Mouse (Mus musculus): ENCODE results near the gene Ccdc65. TPM values are rescaled to one million over a fixed set of nuclear protein-coding genes. Genes with fewer than 3 reads are reported as not detected.

Gene Ccdc65
- polyA plus RNA-seq, 1 experiment from 2014 or later = 3.2 TPM

Other genes with a start within 250 kb of the Ccdc65 start
- gene OR5BS1P, start 238.3 kb upstream of the Ccdc65 start, polyA plus RNA-seq (2015; fragmentation: Nextera tagmentation; extraction: Ambion mirVana) = not detected in 2 replicates
- not detected in 2 replicates for gene Lalba, start 225.5 kb upstream of the Ccdc65 start, polyA plus RNA-seq (2015; fragmentation: Nextera tagmentation; extraction: Ambion mirVana)
- not detected in 2 replicates for gene Olfr279, start 215.8 kb upstream of the Ccdc65 start, polyA plus RNA-seq (2015; fragmentation: Nextera tagmentation; extraction: Ambion mirVana)
- gene Kansl2, start 173.9 kb upstream of the Ccdc65 start, polyA plus RNA-seq (2015; fragmentation: Nextera tagmentation; extraction: Ambion mirVana) = 149 and 152 TPM in 2 replicates
- gene Ccnt1, start 137.3 kb upstream of the Ccdc65 start, polyA plus RNA-seq (2015; fragmentation: Nextera tagmentation; extraction: Ambion mirVana) = 72.7 and 75.1 TPM in 2 replicates
- gene 4930415O20Rik, start 137.2 kb upstream of the Ccdc65 start, polyA plus RNA-seq (2015; fragmentation: Nextera tagmentation; extraction: Ambion mirVana) = 0.67 TPM in 1 of 2 replicates, not detected in the other
- 10.6 and 13.0 TPM in 2 replicates for gene Adcy6, start 98.1 kb upstream of the Ccdc65 start, polyA plus RNA-seq (2015; fragmentation: Nextera tagmentation; extraction: Ambion mirVana)
- 139 and 157 TPM in 2 replicates for gene Cacnb3, start 77.4 kb upstream of the Ccdc65 start, polyA plus RNA-seq (2015; fragmentation: Nextera tagmentation; extraction: Ambion mirVana)
- 28.6 and 29.5 TPM in 2 replicates for gene Ddx23, start 45.3 kb upstream of the Ccdc65 start, polyA plus RNA-seq (2015; fragmentation: Nextera tagmentation; extraction: Ambion mirVana)
- gene Rnd1, start 30.7 kb upstream of the Ccdc65 start, polyA plus RNA-seq (2015; fragmentation: Nextera tagmentation; extraction: Ambion mirVana) = 10.2 and 12.7 TPM in 2 replicates
- gene Fkbp11, start 20.0 kb downstream of the Ccdc65 start, polyA plus RNA-seq (2015; fragmentation: Nextera tagmentation; extraction: Ambion mirVana) = 3.5 and 4.1 TPM in 2 replicates
- 57.5 and 66.0 TPM in 2 replicates for gene Arf3, start 55.0 kb downstream of the Ccdc65 start, polyA plus RNA-seq (2015; fragmentation: Nextera tagmentation; extraction: Ambion mirVana)
- gene Wnt10b, start 69.9 kb downstream of the Ccdc65 start, polyA plus RNA-seq (2015; fragmentation: Nextera tagmentation; extraction: Ambion mirVana) = 0.24 TPM in 1 of 2 replicates, not detected in the other
- gene Wnt1, start 81.7 kb downstream of the Ccdc65 start, polyA plus RNA-seq (2015; fragmentation: Nextera tagmentation; extraction: Ambion mirVana) = 4.0 and 8.6 TPM in 2 replicates
- 0.50 and 1.2 TPM in 2 replicates for gene Ddn, start 101.3 kb downstream of the Ccdc65 start, polyA plus RNA-seq (2015; fragmentation: Nextera tagmentation; extraction: Ambion mirVana)
- gene Prkag1, start 123.3 kb downstream of the Ccdc65 start, polyA plus RNA-seq (2015; fragmentation: Nextera tagmentation; extraction: Ambion mirVana) = 83.3 and 89.9 TPM in 2 replicates
- 13.1 and 13.9 TPM in 2 replicates for gene Kmt2d, start 163.0 kb downstream of the Ccdc65 start, polyA plus RNA-seq (2015; fragmentation: Nextera tagmentation; extraction: Ambion mirVana)
- gene Rhebl1, start 186.3 kb downstream of the Ccdc65 start, polyA plus RNA-seq (2015; fragmentation: Nextera tagmentation; extraction: Ambion mirVana) = 33.0 and 33.9 TPM in 2 replicates
- 0.48 and 0.82 TPM in 2 replicates for gene Dhh, start 190.3 kb downstream of the Ccdc65 start, polyA plus RNA-seq (2015; fragmentation: Nextera tagmentation; extraction: Ambion mirVana)
- 40.7 and 50.1 TPM in 2 replicates for gene Lmbr1l, start 210.0 kb downstream of the Ccdc65 start, polyA plus RNA-seq (2015; fragmentation: Nextera tagmentation; extraction: Ambion mirVana)
- 1,161 and 1,231 TPM in 2 replicates for gene Tuba1b, start 226.4 kb downstream of the Ccdc65 start, polyA plus RNA-seq (2015; fragmentation: Nextera tagmentation; extraction: Ambion mirVana)
- gene Gm49450, start 245.3 kb downstream of the Ccdc65 start, polyA plus RNA-seq (2015; fragmentation: Nextera tagmentation; extraction: Ambion mirVana) = not detected in 2 replicates
- gene Tuba1a, start 245.5 kb downstream of the Ccdc65 start, polyA plus RNA-seq (2015; fragmentation: Nextera tagmentation; extraction: Ambion mirVana) = 15,883 and 15,999 TPM in 2 replicates

Data from midbrain, embryonic 13.5 days (tissue).